Mouse (Mus musculus): ENCODE data around the gene Txndc2. TPM values are rescaled to one million over a fixed set of nuclear protein-coding genes. Genes with fewer than 3 reads are reported as not detected.

Txndc2 gene
- total and polyA plus RNA-seq, 2 experiments from 2014 or later: 0.16 TPM; not detected in 1

GRCm38 (mm10) chr17:65674710-65675171 is 32.8 kb upstream of the Txndc2 start:
- Histone ChIP-seq H3K9ac (replicated peaks; ENCODE audit: low read depth, low read length) (no peak overlapping the region), H3K36me3 (replicated peaks; ENCODE audit: control insufficient read depth, insufficient read depth, low read length) (no peaks in the 10 kb centered on the region), H3K9me3 (replicated peaks; ENCODE audit: control insufficient read depth, low read length) (no peaks in the 10 kb centered on the region), H3K4me3 (ENCODE audit: low read depth, low read length) (no peak overlapping the region), H3K27ac (ENCODE audit: low read depth) (peak overlapping the region; percentile 28; the same call in 1 of the 2 replicates), H3K4me1 (ENCODE audit: control insufficient read depth, insufficient read depth) (peaks cover 8% of the 10 kb centered on the region), H3K4me2 (ENCODE audit: low read depth, low read length) (no peak overlapping the region), H3K27me3 (ENCODE audit: control insufficient read depth, insufficient read depth, low read length) (no peaks in the 10 kb centered on the region)
- 13% methylated on average over 1 of the region's 1 CpGs for WGBS
- no peak for TF ChIP-seq EP300 (IDR thresholded peaks at IDR 0.05; ENCODE audit: low read depth)
- TF ChIP-seq CTCF (IDR thresholded peaks at IDR 0.05; ENCODE audit: low read depth): no peak
- peak; percentile 36 for ATAC-seq (ENCODE audit: insufficient read depth, low read depth)
- no peak for DNase-seq (ENCODE audit: low spot score)

- TF ChIP-seq CTCF (IDR thresholded peaks at IDR 0.05; ENCODE audit: low read depth) (no peak), EP300 (IDR thresholded peaks at IDR 0.05; ENCODE audit: low read depth) (no peak)
- no peak overlapping the region for H3K4me2 ChIP-seq (ENCODE audit: low read depth, low read length)
- no peaks in the 10 kb centered on the region for H3K27me3 ChIP-seq (ENCODE audit: control insufficient read depth, insufficient read depth, low read length)
- ATAC-seq (ENCODE audit: insufficient read depth, low read depth) (no peak), DNase-seq (ENCODE audit: low spot score) (no peak)
- H3K4me1 ChIP-seq (ENCODE audit: control insufficient read depth, insufficient read depth): peaks cover 8% of the 10 kb centered on the region
- no peaks in the 10 kb centered on the region for H3K36me3 ChIP-seq (replicated peaks; ENCODE audit: control insufficient read depth, insufficient read depth, low read length)
- H3K9ac ChIP-seq (replicated peaks; ENCODE audit: low read depth, low read length): no peak overlapping the region
- H3K9me3 ChIP-seq (replicated peaks; ENCODE audit: control insufficient read depth, low read length): no peaks in the 10 kb centered on the region
- no peak overlapping the region for H3K4me3 ChIP-seq (ENCODE audit: low read depth, low read length)
- WGBS: 93% methylated on average over 7 of the region's 7 CpGs
- H3K27ac ChIP-seq (ENCODE audit: low read depth): no peak overlapping the region
These were observed 31.0 kb upstream of the Txndc2 start for GRCm38 (mm10) chr17:65672926-65673325.

GRCm38 (mm10) chr17:65669061-65669460 is 27.1 kb upstream of the Txndc2 start:
- Histone ChIP-seq H3K4me2 (ENCODE audit: low read depth, low read length) (no peak overlapping the region), H3K36me3 (replicated peaks; ENCODE audit: control insufficient read depth, insufficient read depth, low read length) (no peaks in the 10 kb centered on the region), H3K9me3 (replicated peaks; ENCODE audit: control insufficient read depth, low read length) (no peaks in the 10 kb centered on the region), H3K27ac (ENCODE audit: low read depth) (no peak overlapping the region), H3K9ac (replicated peaks; ENCODE audit: low read depth, low read length) (no peak overlapping the region), H3K27me3 (ENCODE audit: control insufficient read depth, insufficient read depth, low read length) (no peaks in the 10 kb centered on the region), H3K4me1 (ENCODE audit: control insufficient read depth, insufficient read depth) (no peaks in the 10 kb centered on the region), H3K4me3 (ENCODE audit: low read depth, low read length) (no peak overlapping the region)
- no peak for DNase-seq (ENCODE audit: low spot score)
- WGBS: 84% methylated on average over 4 of the region's 4 CpGs
- ATAC-seq (ENCODE audit: insufficient read depth, low read depth): no peak
- no peak for TF ChIP-seq EP300 (IDR thresholded peaks at IDR 0.05; ENCODE audit: low read depth)
- TF ChIP-seq CTCF (IDR thresholded peaks at IDR 0.05; ENCODE audit: low read depth): no peak

- ATAC-seq (ENCODE audit: insufficient read depth, low read depth) (no peak), DNase-seq (ENCODE audit: low spot score) (no peak)
- 85% methylated on average over 14 of the region's 14 CpGs for WGBS
- H3K27ac ChIP-seq (ENCODE audit: low read depth): no peak overlapping the region
- H3K9ac ChIP-seq (replicated peaks; ENCODE audit: low read depth, low read length): no peak overlapping the region
- H3K4me1 ChIP-seq (ENCODE audit: control insufficient read depth, insufficient read depth): no peaks in the 10 kb centered on the region
- H3K9me3 ChIP-seq (replicated peaks; ENCODE audit: control insufficient read depth, low read length): no peaks in the 10 kb centered on the region
- no peaks in the 10 kb centered on the region for H3K27me3 ChIP-seq (ENCODE audit: control insufficient read depth, insufficient read depth, low read length)
- H3K4me3 ChIP-seq (ENCODE audit: low read depth, low read length): no peak overlapping the region
- no peak overlapping the region for H3K4me2 ChIP-seq (ENCODE audit: low read depth, low read length)
- no peaks in the 10 kb centered on the region for H3K36me3 ChIP-seq (replicated peaks; ENCODE audit: control insufficient read depth, insufficient read depth, low read length)
- TF ChIP-seq EP300 (IDR thresholded peaks at IDR 0.05; ENCODE audit: low read depth) (no peak), CTCF (IDR thresholded peaks at IDR 0.05; ENCODE audit: low read depth) (no peak)
These were observed 25.8 kb upstream of the Txndc2 start for GRCm38 (mm10) chr17:65667792-65668191.

- H3K9me3 ChIP-seq (replicated peaks; ENCODE audit: control insufficient read depth, low read length): no peaks in the 10 kb centered on the region
- H3K27ac ChIP-seq (ENCODE audit: low read depth): peak overlapping the region; percentile 12; the same call in 1 of the 2 replicates
- H3K36me3 ChIP-seq (replicated peaks; ENCODE audit: control insufficient read depth, insufficient read depth, low read length): no peaks in the 10 kb centered on the region
- H3K4me2 ChIP-seq (ENCODE audit: low read depth, low read length): peak overlapping the region; percentile 23; the same call in 1 of the 2 replicates
- DNase-seq (ENCODE audit: low spot score): peak; percentile 67
- H3K4me1 ChIP-seq (ENCODE audit: control insufficient read depth, insufficient read depth): no peaks in the 10 kb centered on the region
- TF ChIP-seq EP300 (IDR thresholded peaks at IDR 0.05; ENCODE audit: low read depth) (no peak), CTCF (IDR thresholded peaks at IDR 0.05; ENCODE audit: low read depth) (no peak)
- H3K27me3 ChIP-seq (ENCODE audit: control insufficient read depth, insufficient read depth, low read length): no peaks in the 10 kb centered on the region
- no peak overlapping the region for H3K4me3 ChIP-seq (ENCODE audit: low read depth, low read length)
- H3K9ac ChIP-seq (replicated peaks; ENCODE audit: low read depth, low read length): no peak overlapping the region
- 43% methylated on average over 17 of the region's 17 CpGs for WGBS
- peak; percentile 77 for ATAC-seq (ENCODE audit: insufficient read depth, low read depth)
These were observed 24.6 kb upstream of the Txndc2 start for GRCm38 (mm10) chr17:65666388-65667161.

Measured in heart, postnatal 0 days (tissue).